Mouse (Mus musculus) left cerebral cortex, postnatal 36 days (tissue): Measurements from ENCODE around the gene 1600014C10Rik. TPM values are rescaled to one million over a fixed set of nuclear protein-coding genes. Genes with fewer than 3 reads are reported as not detected.

Experiments
- DNase-seq, 2 experiments: peaks; one replicate each; pipeline ENCODE4 v3.0.0; 2021 to 2022; ENCODE audit warnings: low spot score in 2 of 2, mixed read lengths in 1 of 2
- intact Hi-C: fragments of 180-260 bp; cut with DNase I; formaldehyde crosslinking; loops from one replicate; pipeline ENCODE4 v1.15.1; 2025
- total RNA-seq, 2 experiments: library from RNA; stranded (reverse); gene quantifications; 2 replicates each; pipeline ENCODE4 v1.2.3; 2021

Gene 1600014C10Rik
- total RNA-seq, 2 experiments from 2014 or later: 23.8 to 24.5 TPM

GRCm38 (mm10) chr7:38208969-38209368 is 26.0 kb downstream of the 1600014C10Rik start:
- intact Hi-C loops: no loop called here
- no peak for DNase-seq

GRCm38 (mm10) chr7:38209478-38210152 is 26.6 kb downstream of the 1600014C10Rik start:
- no peak for DNase-seq
- intact Hi-C loops: no loop called here

DNA sequence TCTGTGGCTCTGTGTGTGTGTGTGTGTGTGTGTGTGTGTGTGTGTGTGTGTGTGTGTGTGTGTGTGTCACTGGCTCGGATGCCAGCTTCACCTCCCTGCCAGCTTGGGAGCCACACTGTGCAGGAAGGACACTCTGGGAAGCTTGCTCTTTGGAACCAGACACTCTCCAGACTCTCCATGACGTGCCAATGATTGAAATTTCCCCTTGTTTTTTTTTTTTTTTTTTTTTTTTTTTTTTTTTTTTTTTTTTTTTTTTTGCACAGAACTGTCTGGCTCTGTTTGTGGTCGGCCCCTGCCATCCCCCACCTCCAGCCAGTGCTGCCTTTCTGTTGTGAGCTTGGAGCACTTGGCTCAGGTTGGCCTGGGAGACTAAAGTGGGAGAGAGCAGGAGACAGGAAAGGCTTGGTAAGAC is 29.6 kb downstream of the 1600014C10Rik start:
- intact Hi-C loops: no loop called here
- no peak for DNase-seq

- intact Hi-C loops: no loop called here
- DNase-seq: no peak
These were observed 31.6 kb downstream of the 1600014C10Rik start for GRCm38 (mm10) chr7:38214473-38215214.

DNA sequence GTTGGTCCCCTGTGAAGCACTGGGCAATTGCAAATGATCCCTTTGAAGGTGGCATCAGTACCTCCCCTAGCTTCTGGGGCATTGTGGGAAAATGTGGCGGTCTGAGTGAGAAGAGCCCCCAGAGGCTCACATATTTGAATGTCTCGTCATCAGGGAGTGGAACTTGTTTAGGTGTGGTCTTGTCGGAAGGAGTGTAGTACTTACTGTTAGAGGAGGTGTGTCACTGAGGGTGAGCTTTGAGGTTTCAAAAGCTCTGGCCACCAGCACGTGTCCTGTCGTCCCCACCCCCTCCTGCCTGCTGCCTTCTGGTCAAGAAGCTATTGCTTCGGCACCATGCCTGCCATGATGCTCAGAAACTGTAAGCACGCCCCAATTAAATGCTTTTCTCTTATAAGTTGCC is 32.3 kb downstream of the 1600014C10Rik start:
- DNase-seq: no peak
- intact Hi-C loops: no loop called here

- DNase-seq: no peak
- intact Hi-C loops: no loop called here
These were observed 32.7 kb downstream of the 1600014C10Rik start for GRCm38 (mm10) chr7:38215697-38216096.

DNA sequence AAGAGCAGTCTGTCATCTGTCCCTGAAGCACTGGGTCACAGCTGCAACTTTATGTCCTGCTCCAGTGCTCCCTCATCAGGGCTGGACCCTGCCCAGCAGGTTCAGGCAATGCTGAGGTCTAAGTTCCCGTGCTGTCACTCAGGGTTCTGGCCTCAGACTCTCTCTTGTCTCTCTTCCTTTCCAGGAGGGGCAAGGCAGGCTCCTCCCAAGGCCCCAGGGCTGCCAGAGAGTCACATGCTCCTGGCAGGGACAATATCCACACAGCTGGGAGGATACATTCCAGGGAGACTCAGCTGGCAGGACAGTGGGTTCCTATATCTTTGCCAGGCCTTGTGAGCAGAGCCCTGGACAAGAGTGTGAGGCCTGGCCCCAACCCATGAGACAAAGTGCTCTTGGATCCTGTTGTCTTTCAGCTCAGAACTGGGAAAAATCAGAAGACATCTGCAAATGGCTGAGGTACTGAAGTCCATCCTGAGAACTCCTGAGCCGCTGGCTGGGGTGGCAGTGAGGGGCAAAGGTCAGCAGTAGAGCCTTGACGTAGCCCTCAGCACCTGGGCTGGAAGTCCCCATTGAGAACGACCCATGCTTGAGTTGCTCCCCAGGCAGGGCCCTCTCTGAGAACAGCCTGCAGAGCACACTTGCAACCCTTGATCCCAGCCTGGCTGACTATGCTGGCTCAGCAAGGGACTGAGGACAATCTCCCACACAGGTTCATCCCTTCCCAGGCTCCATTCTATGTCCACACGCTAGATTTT is 34.6 kb downstream of the 1600014C10Rik start:
- DNase-seq: peak; percentile 66 to 74
- intact Hi-C loops: no loop called here

- DNase-seq: no peak
- intact Hi-C loops: no loop called here
These were observed 35.8 kb downstream of the 1600014C10Rik start for GRCm38 (mm10) chr7:38218631-38219367.

DNA sequence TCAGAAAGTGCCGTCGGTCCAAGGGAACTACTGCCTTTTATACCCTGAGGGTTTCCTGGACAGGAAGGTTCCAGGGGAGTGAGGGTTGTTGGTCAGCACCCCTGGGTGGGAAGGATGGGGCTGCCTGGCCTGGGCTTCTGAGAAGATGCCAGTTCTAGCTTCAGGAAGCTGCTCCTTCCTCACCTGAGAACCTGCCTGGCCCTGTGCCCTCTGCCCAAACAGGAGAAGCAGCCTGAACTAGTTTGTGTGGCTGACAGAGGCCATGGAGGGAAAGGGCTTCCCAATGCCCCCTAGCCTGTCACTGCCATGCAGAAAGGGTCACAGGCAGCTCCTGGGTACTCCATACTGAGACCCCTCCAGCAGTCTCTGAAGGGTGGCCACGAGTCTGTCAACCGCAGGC is 36.5 kb downstream of the 1600014C10Rik start:
- intact Hi-C loops: no loop called here

DNA sequence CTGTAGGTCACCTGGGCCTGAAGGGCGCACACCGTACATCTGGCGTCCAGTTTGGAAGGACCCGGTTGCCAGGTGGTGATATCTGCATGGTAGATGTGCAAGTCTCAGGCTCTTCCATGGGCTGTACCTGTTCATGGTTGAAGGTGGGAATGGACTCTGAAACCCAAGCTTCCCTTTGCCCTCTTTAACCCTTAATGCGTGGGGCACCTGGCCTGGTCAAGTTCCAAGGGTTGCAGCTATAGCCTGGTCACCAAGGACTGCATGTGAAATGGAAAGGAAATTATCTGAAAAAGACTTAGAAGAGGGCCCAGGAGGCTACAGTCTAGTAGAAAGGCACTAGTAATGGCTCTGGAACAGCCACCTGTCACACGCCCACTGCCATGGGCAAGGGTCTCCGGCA is 37.8 kb downstream of the 1600014C10Rik start:
- intact Hi-C loops: no loop called here
- DNase-seq: no peak

More for the DNA sequence above, 36.5 kb downstream of the 1600014C10Rik start:
- no peak for DNase-seq

DNA sequence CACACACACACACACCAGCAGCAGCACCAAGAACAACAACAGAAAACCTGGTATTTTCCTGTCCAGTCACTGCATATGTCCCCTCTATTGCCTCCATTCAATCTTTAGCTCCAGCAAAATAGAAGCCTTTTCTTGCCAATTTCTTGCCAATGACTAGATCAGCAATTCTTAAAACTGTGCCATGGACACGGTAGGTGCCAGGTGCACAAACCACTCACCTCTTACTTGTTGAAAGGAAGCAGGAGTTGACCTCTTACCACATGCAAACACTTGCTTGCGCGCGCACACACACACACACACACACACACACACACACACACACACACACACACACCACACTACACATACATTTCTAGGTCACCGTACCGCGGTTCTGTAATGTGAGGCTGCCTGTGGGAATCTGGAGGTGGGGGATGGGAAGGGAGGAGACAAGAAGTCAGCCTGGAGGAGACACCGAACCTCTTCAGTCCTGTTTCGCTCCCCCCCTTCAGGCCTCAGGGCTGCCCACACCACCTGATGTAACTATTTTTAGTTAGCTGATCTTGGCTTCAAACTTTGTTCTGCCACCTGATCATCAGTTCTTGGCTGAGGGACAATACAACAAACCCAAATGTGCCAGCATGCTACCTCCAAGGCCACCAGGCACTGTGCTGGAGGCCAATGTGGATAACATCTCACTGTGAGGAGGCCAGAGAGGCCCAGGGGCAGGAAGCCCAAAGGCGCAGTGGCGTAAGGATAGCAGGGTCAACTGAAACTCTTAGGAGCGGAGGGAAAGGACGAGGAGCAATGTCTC is 41.8 kb downstream of the 1600014C10Rik start:
- DNase-seq: no peak
- intact Hi-C loops: no loop called here

DNA sequence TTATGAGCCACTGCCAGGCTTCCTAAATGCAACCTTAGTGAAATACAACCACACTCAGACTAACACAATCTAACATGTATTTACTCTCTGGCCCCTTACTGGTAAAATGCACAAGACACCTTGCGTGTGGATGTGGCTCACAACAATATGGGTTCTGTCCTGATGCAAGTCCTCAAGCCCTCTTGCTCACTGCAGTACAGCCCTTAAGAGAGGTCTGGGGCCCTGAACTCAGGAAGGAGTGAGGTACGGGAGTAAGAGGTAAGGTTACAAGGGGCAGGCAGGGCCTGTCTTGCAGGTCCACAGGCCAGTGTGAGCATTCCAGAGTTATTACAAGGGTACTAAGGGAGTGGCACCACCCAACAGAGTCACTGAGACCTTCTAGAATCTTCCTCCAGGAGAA is 43.2 kb downstream of the 1600014C10Rik start:
- intact Hi-C loops: no loop called here
- no peak for DNase-seq

GRCm38 (mm10) chr7:38227181-38227899 is 44.3 kb downstream of the 1600014C10Rik start:
- intact Hi-C loops: no loop called here
- peak in 1 of 2 experiments; percentile 32 for DNase-seq

DNA sequence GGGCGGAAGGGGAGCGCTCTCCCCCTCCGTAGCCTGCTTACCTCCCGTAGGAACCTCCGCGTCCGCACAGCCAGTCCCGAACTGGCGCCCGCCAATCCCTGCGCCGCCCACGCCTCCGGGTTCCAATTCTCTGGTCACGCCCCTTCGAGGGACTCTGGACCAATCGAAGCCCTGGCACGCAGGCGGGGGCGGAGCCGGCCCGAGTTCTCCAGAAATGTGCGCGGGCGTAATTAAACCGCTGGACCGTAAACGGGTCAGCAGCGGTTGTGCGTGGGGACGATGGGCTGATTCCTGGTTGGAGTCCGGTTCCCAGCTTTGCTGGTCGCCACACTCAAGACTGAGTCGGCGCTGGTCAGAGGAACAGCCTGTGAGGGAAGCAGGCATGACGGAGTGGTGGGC is 44.9 kb downstream of the 1600014C10Rik start, which contains the start of gene Plekhf1:
Gene Plekhf1 (minus strand): TSS at position 117 of the 399 bp plus-strand sequence.
- intact Hi-C loops: no loop called here
- peak; percentile 71 to 76 for DNase-seq

- DNase-seq: no peak
- intact Hi-C loops: no loop called here
These were observed 45.3 kb downstream of the 1600014C10Rik start for GRCm38 (mm10) chr7:38228329-38228728.

DNA sequence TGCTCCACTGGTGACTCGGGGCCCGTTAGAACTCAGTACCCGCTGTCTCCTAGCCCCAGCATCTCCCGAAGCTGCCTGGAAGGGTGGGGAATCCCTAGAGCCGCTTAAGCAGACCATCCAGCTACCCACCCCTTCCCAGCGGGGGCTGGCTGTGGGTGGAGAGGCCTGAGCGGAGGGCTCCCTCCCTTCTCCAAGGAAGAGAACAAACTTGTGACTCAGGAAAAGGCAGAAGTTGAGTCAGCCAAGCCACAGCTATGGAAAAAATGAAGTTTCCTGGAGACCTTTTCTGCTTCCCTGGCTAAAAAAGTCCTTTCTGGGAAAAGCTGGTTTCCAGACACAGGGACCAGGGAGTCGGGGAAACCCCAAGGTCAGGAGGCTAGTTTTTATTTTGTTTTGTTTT is 47.3 kb downstream of the 1600014C10Rik start:
- intact Hi-C loops: no loop called here
- DNase-seq: no peak

DNA sequence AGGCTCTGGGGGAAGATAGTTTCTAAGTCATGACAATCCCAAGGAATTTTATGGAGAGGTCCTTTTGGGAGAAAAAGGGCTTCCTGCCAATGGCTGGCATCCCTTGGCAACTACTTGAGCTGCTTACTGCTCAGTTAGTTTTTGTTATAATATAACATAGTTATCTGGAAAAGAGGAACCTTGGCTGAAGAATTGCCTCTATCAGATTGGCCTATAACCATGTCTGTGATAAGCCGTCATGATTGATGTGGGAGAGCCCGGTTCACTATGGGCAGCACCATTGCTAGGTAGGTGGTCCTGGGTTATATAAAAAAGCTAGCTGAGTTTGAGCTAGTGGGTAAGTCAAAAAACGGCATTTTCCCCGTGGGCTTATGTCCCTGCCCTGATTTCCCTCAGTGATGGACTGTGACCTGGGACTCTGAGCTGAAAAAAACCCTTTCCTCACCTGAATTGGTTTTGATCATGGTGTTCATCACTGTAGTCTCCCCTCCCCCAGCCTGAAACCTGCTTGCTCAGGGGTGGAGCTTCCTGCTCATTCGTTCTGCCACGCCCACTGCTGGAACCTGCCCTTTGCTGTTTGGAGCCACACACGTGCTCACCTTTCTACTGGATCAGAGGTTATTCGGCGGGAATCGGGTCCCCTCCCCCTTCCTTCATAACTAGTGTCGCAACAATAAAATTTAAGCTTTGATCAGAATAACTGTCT is 53.5 kb downstream of the 1600014C10Rik start:
- no peak for DNase-seq
- intact Hi-C loops: no loop called here

- intact Hi-C loops: no loop called here
- DNase-seq: no peak
These were observed 54.1 kb downstream of the 1600014C10Rik start for GRCm38 (mm10) chr7:38237140-38237539.
